Mouse (Mus musculus) kidney, adult 2 months (tissue): ENCODE measurements around the gene Mamstr.

ENCODE experiments used
- CTCF ChIP-seq: fragments of 200-500 bp; conservative IDR thresholded peaks from 2 replicates; pipeline ENCODE4 v1.5.1; 2011; ENCODE audit warnings: low read depth, mild to moderate bottlenecking, control low read depth, low read length, moderate library complexity, mixed read lengths; ENCODE audit not compliant: insufficient read depth, insufficient read length
- POLR2A ChIP-seq: fragments of 200-500 bp; IDR thresholded peaks from one replicate; pipeline ENCODE4 v1.6.1; 2011; ENCODE audit warnings: low read depth, low read length, control low read depth

GRCm38 (mm10) chr7:45591880-45592279 is 47.9 kb upstream of the Mamstr start:
- TF ChIP-seq POLR2A (no peak), CTCF (no peak)
